Mouse (Mus musculus) ES-Bruce4 (cell line): ENCODE measurements around the gene Specc1. TPM values are rescaled to one million over a fixed set of nuclear protein-coding genes. Genes with fewer than 3 reads are reported as not detected.

Source experiments
- H3K27ac ChIP-seq: 2 replicates; pipeline ENCODE4 v1.5.1; 2012; ENCODE audit warnings: low read length, inconsistent platforms; ENCODE audit not compliant: insufficient read depth
- H3K27me3 ChIP-seq: 2 replicates; pipeline ENCODE4 v1.6.1; 2012; ENCODE audit warnings: mild to moderate bottlenecking, low read length, inconsistent platforms; ENCODE audit not compliant: control insufficient read depth, poor library complexity, insufficient read depth, severe bottlenecking
- H3K36me3 ChIP-seq: 2 replicates; pipeline ENCODE4 v1.6.1; 2012; ENCODE audit warnings: inconsistent platforms, mild to moderate bottlenecking, low read length, moderate library complexity; ENCODE audit not compliant: control insufficient read depth, poor library complexity, insufficient read depth, severe bottlenecking
- H3K4me1 ChIP-seq: one replicate; pipeline ENCODE4 v1.8.1; 2011; ENCODE audit warnings: low read length; ENCODE audit not compliant: control insufficient read depth, insufficient read depth
- H3K4me3 ChIP-seq: 2 replicates; pipeline ENCODE4 v1.5.1; 2011; ENCODE audit warnings: low read depth, mild to moderate bottlenecking, low read length
- H3K9ac ChIP-seq: 2 replicates; pipeline ENCODE4 v1.6.1; 2012; ENCODE audit warnings: low read depth, mild to moderate bottlenecking, inconsistent platforms; ENCODE audit not compliant: poor library complexity, severe bottlenecking
- H3K9me3 ChIP-seq: replicated peaks from 2 replicates; pipeline ENCODE4 v1.6.1; 2012; ENCODE audit warnings: mild to moderate bottlenecking, low read length, inconsistent platforms; ENCODE audit not compliant: control insufficient read depth, poor library complexity, insufficient read depth, severe bottlenecking
- CTCF ChIP-seq: IDR thresholded peaks from one replicate; pipeline ENCODE4 v1.8.1; 2011; ENCODE audit warnings: low read depth, low read length
- EP300 ChIP-seq: IDR thresholded peaks from 2 replicates; pipeline ENCODE4 v1.6.1; 2011; ENCODE audit warnings: low read depth, low read length; ENCODE audit not compliant: insufficient read depth
- POLR2A ChIP-seq: IDR thresholded peaks from one replicate; pipeline ENCODE4 v1.8.1; 2011; ENCODE audit warnings: low read length; ENCODE audit not compliant: insufficient read depth
- polyA plus RNA-seq: library from polyadenylated mRNA; stranded (reverse); fragments of >200 nt; gene quantifications from 2 replicates; pipeline ENCODE4 v1.2.4, GENCODE M21; 2011; ENCODE audit warnings: low read depth; ENCODE audit not compliant: missing spikeins, insufficient read depth, insufficient read length

Gene Specc1
- polyA plus RNA-seq, 1 experiment: 32.1 TPM

- no peaks in the 10 kb centered on the region for H3K9me3 ChIP-seq
- no peaks in the 10 kb centered on the region for H3K36me3 ChIP-seq
- TF ChIP-seq CTCF: no peak
- TF ChIP-seq EP300: no peak
- no peak for TF ChIP-seq POLR2A
- H3K4me1 ChIP-seq: no peaks in the 10 kb centered on the region
- no peak overlapping the region for H3K4me3 ChIP-seq
- H3K27me3 ChIP-seq: no peaks in the 10 kb centered on the region
- no peak overlapping the region for H3K27ac ChIP-seq
- no peak overlapping the region for H3K9ac ChIP-seq
These were observed 132.1 kb downstream of the Specc1 start for GRCm38 (mm10) chr11:62088651-62089050.

DNA sequence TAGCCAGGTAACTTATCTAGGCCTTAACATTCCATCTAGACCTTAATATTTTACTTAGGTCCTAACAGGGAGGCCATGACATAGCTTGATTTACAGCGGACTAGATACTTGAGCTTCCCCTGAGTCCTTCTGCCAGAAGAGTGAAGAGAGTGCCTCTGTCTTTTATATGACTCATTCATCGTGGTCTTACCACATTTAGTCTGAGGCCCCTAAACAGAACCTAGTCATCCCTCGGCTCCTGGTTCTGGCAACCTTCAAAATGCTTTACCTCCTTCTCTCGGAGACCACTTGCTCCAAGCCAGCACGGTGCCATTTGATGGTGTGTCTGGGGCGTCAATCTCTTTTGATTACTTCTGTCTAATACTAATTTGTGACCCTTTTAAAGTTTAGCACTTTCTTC is 133.8 kb downstream of the Specc1 start:
- TF ChIP-seq POLR2A (no peak), EP300 (no peak), CTCF (no peak)
- no peaks in the 10 kb centered on the region for H3K36me3 ChIP-seq
- no peak overlapping the region for H3K9ac ChIP-seq
- H3K9me3 ChIP-seq: no peaks in the 10 kb centered on the region
- no peaks in the 10 kb centered on the region for H3K4me1 ChIP-seq
- H3K27ac ChIP-seq: no peak overlapping the region
- H3K27me3 ChIP-seq: no peaks in the 10 kb centered on the region
- H3K4me3 ChIP-seq: no peak overlapping the region

GRCm38 (mm10) chr11:62103380-62103911 is 146.9 kb downstream of the Specc1 start:
- Histone ChIP-seq H3K4me1 (no peaks in the 10 kb centered on the region), H3K27me3 (no peaks in the 10 kb centered on the region), H3K9me3 (no peaks in the 10 kb centered on the region), H3K4me3 (no peak overlapping the region), H3K9ac (no peak overlapping the region), H3K36me3 (no peaks in the 10 kb centered on the region), H3K27ac (no peak overlapping the region)
- no peak for TF ChIP-seq CTCF
- no peak for TF ChIP-seq EP300
- no peak for TF ChIP-seq POLR2A

GRCm38 (mm10) chr11:62106401-62106871 is 149.9 kb downstream of the Specc1 start:
- H3K9me3 ChIP-seq: no peaks in the 10 kb centered on the region
- H3K4me3 ChIP-seq: no peak overlapping the region
- no peaks in the 10 kb centered on the region for H3K27me3 ChIP-seq
- no peak overlapping the region for H3K9ac ChIP-seq
- H3K27ac ChIP-seq: no peak overlapping the region
- no peaks in the 10 kb centered on the region for H3K36me3 ChIP-seq
- TF ChIP-seq POLR2A: no peak
- TF ChIP-seq EP300: no peak
- no peak for TF ChIP-seq CTCF
- H3K4me1 ChIP-seq: no peaks in the 10 kb centered on the region

DNA sequence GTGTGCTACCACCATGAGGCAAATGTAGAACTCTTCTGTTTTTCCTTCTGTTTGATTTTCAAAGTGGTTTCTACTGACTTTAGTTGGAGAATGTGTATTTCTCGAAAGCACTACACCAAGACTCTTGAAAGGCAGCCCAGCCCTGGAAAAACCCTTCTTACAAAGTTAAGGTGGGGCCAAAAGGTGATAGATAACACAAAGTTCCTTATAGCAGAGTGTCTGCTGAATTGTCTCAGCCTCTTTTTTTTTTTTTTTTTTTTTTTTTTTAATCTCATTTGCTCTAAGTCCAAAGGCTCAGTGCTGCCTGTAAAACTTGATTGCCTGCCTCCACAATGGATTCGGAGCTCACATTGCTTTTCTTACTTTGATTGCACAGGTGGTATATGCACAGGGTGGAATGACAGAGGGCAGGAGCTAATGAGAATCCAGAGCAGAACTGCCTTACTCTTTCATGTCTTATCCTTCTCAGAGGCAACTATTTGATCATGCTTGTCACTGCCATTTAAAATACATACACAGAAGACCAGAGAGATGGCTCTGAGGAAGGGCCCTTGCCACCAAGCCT is 150.8 kb downstream of the Specc1 start:
- Histone ChIP-seq H3K4me3 (no peak overlapping the region), H3K27me3 (no peaks in the 10 kb centered on the region), H3K27ac (no peak overlapping the region), H3K4me1 (no peaks in the 10 kb centered on the region), H3K9me3 (no peaks in the 10 kb centered on the region), H3K9ac (no peak overlapping the region), H3K36me3 (no peaks in the 10 kb centered on the region)
- TF ChIP-seq CTCF (no peak), POLR2A (no peak), EP300 (no peak)

- H3K9me3 ChIP-seq: no peaks in the 10 kb centered on the region
- no peak overlapping the region for H3K27ac ChIP-seq
- H3K4me3 ChIP-seq: no peak overlapping the region
- H3K36me3 ChIP-seq: no peaks in the 10 kb centered on the region
- no peaks in the 10 kb centered on the region for H3K4me1 ChIP-seq
- H3K9ac ChIP-seq: no peak overlapping the region
- H3K27me3 ChIP-seq: no peaks in the 10 kb centered on the region
- TF ChIP-seq POLR2A (no peak), CTCF (no peak), EP300 (no peak)
These were observed 162.0 kb downstream of the Specc1 start for GRCm38 (mm10) chr11:62118561-62118960.
